11 mouse cellular contexts compared by ENCODE assay signal in the genomic region with DNA sequence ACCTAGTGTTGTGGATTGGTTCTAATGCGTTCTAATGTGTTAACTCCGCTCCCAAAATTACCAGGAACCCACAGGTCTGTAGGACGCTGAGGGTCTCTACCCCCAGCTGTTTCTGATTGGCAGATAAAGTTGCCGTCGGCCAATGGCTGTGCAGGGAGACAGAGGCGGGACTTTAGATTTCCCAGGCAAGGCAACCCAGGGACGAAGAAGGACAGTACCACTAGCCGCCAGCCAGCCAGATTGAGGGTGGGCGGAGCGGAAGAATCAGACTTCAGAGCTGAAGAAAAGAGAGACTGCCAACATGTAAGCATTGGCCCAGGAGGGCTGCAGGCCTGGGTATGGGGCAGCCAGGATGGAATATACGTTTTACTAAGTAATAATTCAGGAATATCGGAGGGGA. TPM values are rescaled to one million over a fixed set of nuclear protein-coding genes. Genes with fewer than 3 reads are reported as not detected.
DNase-seq lines count a peak whose midpoint lies in the region; ATAC-seq and TF ChIP-seq lines count a peak whose summit lies in the region.
"Had no signal": no experiment of that assay in that cellular context is flagged by ENCODE, and none has a peak within 500 bp of the region (broad histone marks: within the 10 kb centered on the region; RNA-seq: fewer than 3 reads in every experiment).

No protein-coding gene starts in this region.

- WGBS in heart, embryonic 15.5 days: 43% methylated on average over 12 of the region's 12 CpGs
- 27% methylated on average over 12 of the region's 12 CpGs for WGBS in forebrain, embryonic 12.5 days
- WGBS in midbrain, embryonic 14.5 days: 29% methylated on average over 12 of the region's 12 CpGs
- 62% methylated on average over 12 of the region's 12 CpGs for WGBS in liver, postnatal 0 days (ENCODE audit: insufficient replicate concordance)

- DNase-seq in heart, postnatal 14 days: no peak
- DNase-seq in adrenal gland, postnatal 25 days: peak; percentile 30
- peak; percentile 28 for DNase-seq in midbrain, embryonic 14.5 days
- DNase-seq in MN1 (ENCODE audit: low spot score): no peak
- DNase-seq in T-cell, adult 2 months (ENCODE audit: low spot score): no peak
- no peak for DNase-seq in liver, postnatal 0 days
- DNase-seq: cerebellum, postnatal 36 days; thymus, adult 18-20 months had no signal

- intact Hi-C loops in heart, postnatal 14 days (cut with DNase I): no loop called here

- no peaks in the 10 kb centered on the region for H3K27me3 ChIP-seq in heart, embryonic 15.5 days
- H3K27me3 ChIP-seq in forebrain, embryonic 12.5 days: peaks cover 6% of the 10 kb centered on the region; the same call in 1 of the 2 replicates
- no peaks in the 10 kb centered on the region for H3K27me3 ChIP-seq in midbrain, embryonic 14.5 days (ENCODE audit: control insufficient read depth, insufficient read depth, low read length)
- no peaks in the 10 kb centered on the region for H3K27me3 ChIP-seq in liver, postnatal 0 days (ENCODE audit: insufficient read depth, low read length)
- H3K27me3 ChIP-seq: limb, embryonic 13.5 days had no signal

- H3K4me1 ChIP-seq in heart, embryonic 15.5 days (replicated peaks): no peaks in the 10 kb centered on the region
- H3K4me1 ChIP-seq in forebrain, embryonic 12.5 days: peaks cover 8% of the 10 kb centered on the region
- no peaks in the 10 kb centered on the region for H3K4me1 ChIP-seq in midbrain, embryonic 14.5 days (ENCODE audit: control insufficient read depth, insufficient read depth, low read length)
- H3K4me1 ChIP-seq in liver, postnatal 0 days (ENCODE audit: insufficient read depth): no peaks in the 10 kb centered on the region

- no peak for TF ChIP-seq EP300 in liver, postnatal 0 days (IDR thresholded peaks at IDR 0.05; ENCODE audit: low read depth)

- H3K36me3 ChIP-seq in heart, embryonic 15.5 days: no peaks in the 10 kb centered on the region
- no peaks in the 10 kb centered on the region for H3K36me3 ChIP-seq in forebrain, embryonic 12.5 days (replicated peaks)
- H3K36me3 ChIP-seq in midbrain, embryonic 14.5 days (ENCODE audit: control insufficient read depth, insufficient read depth, low read length): no peaks in the 10 kb centered on the region
- H3K36me3 ChIP-seq in liver, postnatal 0 days (replicated peaks; ENCODE audit: insufficient read depth, low read length): no peaks in the 10 kb centered on the region
- H3K36me3 ChIP-seq: limb, embryonic 13.5 days had no signal

- no peak overlapping the region for H3K9ac ChIP-seq in heart, embryonic 15.5 days
- H3K9ac ChIP-seq in forebrain, embryonic 12.5 days: no peak overlapping the region
- H3K9ac ChIP-seq in midbrain, embryonic 14.5 days (replicated peaks; ENCODE audit: low read length): no peak overlapping the region
- no peak overlapping the region for H3K9ac ChIP-seq in liver, postnatal 0 days (replicated peaks)
- H3K9ac ChIP-seq: limb, embryonic 13.5 days had no signal

- TF ChIP-seq CTCF in liver, postnatal 0 days (IDR thresholded peaks at IDR 0.05; ENCODE audit: low read depth): no peak

- ATAC-seq in heart, embryonic 15.5 days (replicated peaks; ENCODE audit: insufficient number of reproducible peaks, insufficient read depth, low FRiP score, low read depth): no peak
- ATAC-seq in forebrain, embryonic 12.5 days (ENCODE audit: low FRiP score): peak; percentile 48; the same call in 1 of the 2 replicates
- no peak for ATAC-seq in midbrain, embryonic 14.5 days (ENCODE audit: low FRiP score, low TSS enrichment)
- ATAC-seq in liver, postnatal 0 days: no peak

- peak overlapping the region; percentile 26; the same call in 1 of the 2 replicates for H3K4me2 ChIP-seq in heart, embryonic 15.5 days
- no peak overlapping the region for H3K4me2 ChIP-seq in forebrain, embryonic 12.5 days
- no peak overlapping the region for H3K4me2 ChIP-seq in midbrain, embryonic 14.5 days (ENCODE audit: low read length)
- no peak overlapping the region for H3K4me2 ChIP-seq in liver, postnatal 0 days (ENCODE audit: low read depth, low read length)
- H3K4me2 ChIP-seq: limb, embryonic 13.5 days had no signal

- no peak overlapping the region for H3K4me3 ChIP-seq in heart, embryonic 15.5 days
- no peak overlapping the region for H3K4me3 ChIP-seq in forebrain, embryonic 12.5 days (replicated peaks)
- no peak overlapping the region for H3K4me3 ChIP-seq in midbrain, embryonic 14.5 days (replicated peaks; ENCODE audit: low read depth, low read length)
- H3K4me3 ChIP-seq in liver, postnatal 0 days (ENCODE audit: low read depth, low read length): no peak overlapping the region
- H3K4me3 ChIP-seq: limb, embryonic 13.5 days had no signal

- no peaks in the 10 kb centered on the region for H3K9me3 ChIP-seq in heart, embryonic 15.5 days (replicated peaks)
- no peaks in the 10 kb centered on the region for H3K9me3 ChIP-seq in forebrain, embryonic 12.5 days
- no peaks in the 10 kb centered on the region for H3K9me3 ChIP-seq in midbrain, embryonic 14.5 days (ENCODE audit: control insufficient read depth, low read length)
- no peaks in the 10 kb centered on the region for H3K9me3 ChIP-seq in liver, postnatal 0 days (ENCODE audit: low read length)
- H3K9me3 ChIP-seq: limb, embryonic 13.5 days had no signal

- no peak overlapping the region for H3K27ac ChIP-seq in heart, embryonic 15.5 days
- H3K27ac ChIP-seq in forebrain, embryonic 12.5 days: no peak overlapping the region
- H3K27ac ChIP-seq in midbrain, embryonic 14.5 days (replicated peaks; ENCODE audit: low read depth, low read length): no peak overlapping the region
- H3K27ac ChIP-seq in liver, postnatal 0 days (ENCODE audit: low read depth): no peak overlapping the region
- H3K27ac ChIP-seq: limb, embryonic 13.5 days had no signal

RNA-seq across cellular contexts. Expression of a gene that starts 14.6 kb away (rescaled TPM):
- polyA plus RNA-seq in heart, embryonic 15.5 days (2015; fragmentation: Nextera tagmentation; extraction: Ambion mirVana): 14.7 and 19.8 TPM in 2 replicates
- total RNA-seq in heart, postnatal 14 days (2021): 10 to 100 TPM; 78.3 to 78.4 TPM
- total RNA-seq in adrenal gland, postnatal 25 days (2021): 15.4 and 22.0 TPM in 2 replicates
- 8.2 and 11.4 TPM in 2 replicates for polyA plus RNA-seq in forebrain, embryonic 12.5 days (2016; fragmentation: Nextera tagmentation; extraction: Ambion mirVana)
- 11.5 and 13.3 TPM in 2 replicates for polyA plus RNA-seq in midbrain, embryonic 14.5 days (2014; fragmentation: Nextera tagmentation; extraction: Ambion mirVana)
- polyA plus RNA-seq in liver, postnatal 0 days (2015; fragmentation: Nextera tagmentation; extraction: Ambion mirVana): 2.9 and 3.9 TPM in 2 replicates

RNA-seq across cellular contexts. Expression of a gene that starts 38.3 kb away (rescaled TPM):
- polyA plus RNA-seq in heart, embryonic 15.5 days (2015; fragmentation: Nextera tagmentation; extraction: Ambion mirVana): 47.3 and 49.1 TPM in 2 replicates
- total RNA-seq in heart, postnatal 14 days (2021): 10 to 100 TPM; 31.7 to 32.6 TPM
- total RNA-seq in adrenal gland, postnatal 25 days (2021): 15.2 and 29.0 TPM in 2 replicates
- polyA plus RNA-seq in forebrain, embryonic 12.5 days (2016; fragmentation: Nextera tagmentation; extraction: Ambion mirVana): 211 and 218 TPM in 2 replicates
- 58.7 and 85.9 TPM in 2 replicates for polyA plus RNA-seq in midbrain, embryonic 14.5 days (2014; fragmentation: Nextera tagmentation; extraction: Ambion mirVana)
- 16.3 and 20.6 TPM in 2 replicates for polyA plus RNA-seq in liver, postnatal 0 days (2015; fragmentation: Nextera tagmentation; extraction: Ambion mirVana)

Comparison
In these comparisons a context has a peak if more than half of its experiments do, and no peak if none do; other contexts are left out.
1. DNase-seq: peak in adrenal gland, postnatal 25 days (single experiment) and midbrain, embryonic 14.5 days (single experiment); none in heart, postnatal 14 days (0 of 2), MN1 (single experiment), T-cell, adult 2 months (single experiment) and liver, postnatal 0 days (single experiment).